Mouse (Mus musculus): ENCODE data around the gene Galnt7.

The Galnt7 gene

DNA sequence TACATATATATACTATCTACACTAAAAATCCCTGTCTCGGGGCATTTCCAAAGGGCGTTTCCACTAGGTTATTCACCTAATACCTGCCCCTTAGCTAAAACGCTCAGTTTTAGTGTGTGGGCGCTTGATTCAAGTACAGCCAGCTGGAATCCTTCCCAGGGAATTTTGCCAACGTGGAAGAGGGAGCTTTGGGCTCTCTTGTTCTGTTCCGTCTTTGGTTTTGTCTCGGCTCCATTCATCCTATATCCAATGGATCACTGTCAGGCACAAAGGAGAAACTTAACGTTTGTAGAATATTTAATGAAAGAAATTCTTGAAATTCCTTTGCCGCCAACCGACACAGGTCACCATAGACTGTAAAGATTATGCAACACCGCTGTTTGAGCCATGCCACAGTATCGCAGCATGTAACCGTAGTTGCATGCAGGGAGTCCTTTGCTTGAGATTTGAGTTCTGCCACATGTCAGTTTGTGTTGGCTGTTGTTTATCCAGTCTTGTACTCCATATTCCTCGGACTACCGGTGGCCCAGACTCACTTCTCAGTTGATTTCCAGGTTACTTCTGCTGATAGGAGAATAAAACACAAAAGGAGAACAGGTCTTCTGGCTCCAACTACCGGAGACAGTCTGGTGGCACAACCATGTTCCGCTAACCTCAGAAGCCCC, 153.9 kb downstream of the Galnt7 start:
- no peak for DNase-seq (ENCODE audit: low spot score in 2 of 2)

DNA sequence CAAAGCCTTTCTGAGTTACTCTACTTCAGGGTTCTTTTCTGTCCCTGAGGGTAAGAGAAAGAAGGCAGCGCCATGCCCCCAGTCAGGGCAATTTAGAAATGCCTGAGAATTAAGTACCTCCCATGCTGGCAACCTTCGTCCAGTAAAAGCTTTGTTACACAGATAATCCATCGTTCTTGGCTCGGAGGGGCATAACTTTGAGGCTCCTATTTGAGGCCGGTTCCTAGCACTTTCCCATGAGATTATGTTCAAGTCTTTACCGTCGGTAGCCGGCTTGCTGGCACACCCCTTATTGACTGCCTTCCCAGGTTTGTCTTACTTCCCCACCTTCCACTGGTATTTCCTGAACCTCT, 154.4 kb downstream of the Galnt7 start:
- DNase-seq (ENCODE audit: low spot score in 2 of 2): no peak

DNA sequence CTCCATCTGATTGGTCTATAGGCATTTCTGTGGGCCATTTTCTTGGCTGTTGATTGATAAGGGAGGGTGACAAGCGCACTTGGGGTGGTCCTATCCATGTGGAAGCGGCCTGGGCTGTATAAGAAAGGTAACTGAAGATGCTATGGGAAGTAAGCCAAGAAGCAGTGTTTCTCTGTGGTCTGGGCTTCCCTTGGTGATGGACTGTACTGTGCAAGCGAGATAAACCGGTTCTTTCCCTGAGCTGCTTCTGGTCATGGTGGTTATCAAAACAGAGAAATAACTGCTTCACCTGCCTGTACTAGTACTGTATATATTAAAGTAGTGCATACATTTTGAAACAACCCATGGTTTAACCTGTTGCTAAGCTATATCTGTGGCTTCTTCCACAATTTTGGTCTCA, 161.0 kb downstream of the Galnt7 start:
- DNase-seq (ENCODE audit: low spot score in 2 of 2): no peak

GRCm38 (mm10) chr8:57489896-57490295, 162.9 kb downstream of the Galnt7 start:
- no peak for DNase-seq (ENCODE audit: low spot score in 2 of 2)

DNA sequence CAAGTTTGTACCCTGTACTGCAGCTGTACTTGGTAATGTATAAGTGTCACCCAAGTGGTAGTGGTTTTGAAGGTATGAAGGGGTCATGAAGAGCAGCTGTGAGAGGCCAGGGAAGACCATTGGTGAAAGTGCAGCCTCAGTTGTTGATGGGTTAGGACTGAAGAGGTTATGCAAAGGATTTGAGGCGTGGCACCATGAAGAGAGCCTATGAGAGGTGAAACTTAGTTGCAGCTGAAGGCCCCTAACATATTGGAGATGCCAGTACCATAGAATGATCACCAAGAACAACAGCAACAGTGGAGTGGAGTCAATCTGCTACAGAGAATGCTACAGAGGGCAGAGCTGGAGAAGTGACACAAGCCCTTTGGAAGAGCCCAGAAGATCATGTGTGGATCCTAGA, 163.5 kb downstream of the Galnt7 start:
- no peak for DNase-seq (ENCODE audit: low spot score in 2 of 2)

DNA sequence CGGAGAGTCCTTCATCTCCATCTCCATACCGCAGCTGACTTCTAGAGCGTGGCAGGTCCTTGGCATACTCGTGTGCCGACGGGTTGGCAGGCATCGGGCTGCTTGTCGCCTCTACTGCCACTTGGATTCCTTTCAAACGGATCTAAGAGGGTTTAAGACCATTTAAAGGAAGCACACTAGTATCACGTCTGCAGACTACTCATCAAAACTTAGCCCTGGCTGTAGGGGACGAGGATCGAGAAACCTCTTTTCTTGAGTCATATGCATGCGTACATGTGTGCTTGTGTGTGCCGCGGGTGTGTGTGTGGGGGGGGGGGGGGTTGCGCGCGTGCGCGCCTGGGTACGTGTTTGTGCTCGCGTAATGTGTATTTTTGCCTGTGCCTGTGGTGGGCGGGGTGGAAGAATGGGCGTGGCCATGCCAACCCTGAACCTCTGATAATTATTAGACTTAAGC, 164.5 kb downstream of the Galnt7 start:
- no peak for DNase-seq (ENCODE audit: low spot score in 2 of 2)

GRCm38 (mm10) chr8:57487441-57488155, 165.2 kb downstream of the Galnt7 start, which contains the start of gene Sap30:
TSS of gene Sap30 (minus strand) at chr8:57487860.
- DNase-seq (ENCODE audit: low spot score in 2 of 2): peak; percentile 96 to 97

- no peak for DNase-seq (ENCODE audit: low spot score in 2 of 2)
Observed at GRCm38 (mm10) chr8:57486491-57487440, 166.1 kb downstream of the Galnt7 start.

GRCm38 (mm10) chr8:57480606-57481005, 172.2 kb downstream of the Galnt7 start:
- DNase-seq (ENCODE audit: low spot score in 2 of 2): no peak

DNA sequence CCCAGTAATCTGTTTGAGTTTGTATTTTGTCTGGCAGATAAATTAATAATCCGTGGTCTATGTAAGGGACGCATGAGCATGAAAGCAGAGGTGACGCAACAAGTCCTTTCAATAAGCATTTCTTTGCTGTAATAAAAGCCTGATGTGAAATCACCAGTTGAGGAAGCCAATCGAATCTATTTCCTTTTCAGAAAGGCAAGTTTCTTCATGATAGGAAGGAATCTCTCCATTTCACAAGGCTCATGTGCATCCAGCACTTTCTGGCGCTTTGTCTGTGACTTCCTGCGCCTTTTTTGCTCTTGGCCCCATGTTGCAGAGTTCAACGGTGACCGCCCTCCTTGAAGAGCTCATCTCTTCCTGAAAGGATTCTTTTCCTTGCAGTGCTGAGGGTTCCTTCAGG, 173.1 kb downstream of the Galnt7 start:
- DNase-seq (ENCODE audit: low spot score in 2 of 2): no peak

DNA sequence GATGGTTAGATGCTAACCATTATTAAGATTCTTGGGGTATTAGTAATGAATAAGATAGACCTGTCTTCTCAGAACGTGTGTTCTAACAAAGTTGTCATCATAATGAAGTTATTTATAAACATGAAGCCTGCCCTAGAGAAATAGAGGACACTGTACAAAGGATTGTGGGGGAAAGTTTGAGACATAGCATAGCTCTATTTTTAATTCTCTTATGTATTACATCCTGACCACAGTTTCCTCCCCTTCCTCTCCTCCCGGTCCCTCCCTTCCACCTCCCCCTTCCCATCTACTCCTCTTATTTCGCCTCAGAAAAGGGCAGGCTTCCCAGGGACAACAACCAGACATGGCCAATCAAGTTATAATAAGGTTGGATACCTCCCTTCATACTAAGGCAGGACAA, 174.4 kb downstream of the Galnt7 start:
- no peak for DNase-seq (ENCODE audit: low spot score in 2 of 2)

All from urinary bladder, postnatal 4 days (tissue).